Mouse (Mus musculus): ENCODE measurements around the gene Elmo1.

DNA sequence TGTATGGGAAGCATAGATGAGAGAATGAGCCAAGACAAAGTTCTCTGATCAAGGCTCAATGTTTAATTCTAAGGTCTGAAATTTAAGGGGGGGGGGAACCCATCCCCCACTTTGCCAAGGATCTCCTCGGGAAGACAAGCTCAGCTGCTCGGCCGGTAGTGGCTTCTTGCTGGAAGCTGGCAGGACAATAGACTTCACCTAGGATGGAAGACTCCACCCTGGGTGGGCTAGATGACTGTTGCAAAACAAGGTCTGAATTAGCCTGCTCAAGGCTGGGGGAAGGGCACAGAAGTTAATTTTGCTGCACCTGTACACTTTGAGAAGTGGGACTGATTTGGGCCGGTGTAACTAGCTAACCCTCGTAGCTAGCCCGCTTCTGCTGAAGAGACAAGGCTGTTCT is 25.6 kb downstream of the Elmo1 start:
- TF ChIP-seq FLI1 (IDR thresholded peaks at IDR 0.05; ENCODE audit: low read length) (no peak), GATA1 (IDR thresholded peaks at IDR 0.05; ENCODE audit: borderline replicate concordance, low read length) (no peak)

Data from megakaryocyte, embryonic 14.5 days (primary cell).